Mouse (Mus musculus) adrenal gland, postnatal 36 days (tissue): ENCODE data around the gene Klf11. TPM values are rescaled to one million over a fixed set of nuclear protein-coding genes. Genes with fewer than 3 reads are reported as not detected.

ENCODE experiments used
- DNase-seq, 2 experiments: peaks; one replicate each; pipeline ENCODE4 v3.0.0; 2021; ENCODE audit warnings: mixed read lengths in 1 of 2
- total RNA-seq, 2 experiments: library from RNA; stranded (reverse); gene quantifications; 2 replicates each; pipeline ENCODE4 v1.2.3; 2021

Gene Klf11
- total RNA-seq, 2 experiments from 2014 or later = 12.8 to 14.2 TPM

DNA sequence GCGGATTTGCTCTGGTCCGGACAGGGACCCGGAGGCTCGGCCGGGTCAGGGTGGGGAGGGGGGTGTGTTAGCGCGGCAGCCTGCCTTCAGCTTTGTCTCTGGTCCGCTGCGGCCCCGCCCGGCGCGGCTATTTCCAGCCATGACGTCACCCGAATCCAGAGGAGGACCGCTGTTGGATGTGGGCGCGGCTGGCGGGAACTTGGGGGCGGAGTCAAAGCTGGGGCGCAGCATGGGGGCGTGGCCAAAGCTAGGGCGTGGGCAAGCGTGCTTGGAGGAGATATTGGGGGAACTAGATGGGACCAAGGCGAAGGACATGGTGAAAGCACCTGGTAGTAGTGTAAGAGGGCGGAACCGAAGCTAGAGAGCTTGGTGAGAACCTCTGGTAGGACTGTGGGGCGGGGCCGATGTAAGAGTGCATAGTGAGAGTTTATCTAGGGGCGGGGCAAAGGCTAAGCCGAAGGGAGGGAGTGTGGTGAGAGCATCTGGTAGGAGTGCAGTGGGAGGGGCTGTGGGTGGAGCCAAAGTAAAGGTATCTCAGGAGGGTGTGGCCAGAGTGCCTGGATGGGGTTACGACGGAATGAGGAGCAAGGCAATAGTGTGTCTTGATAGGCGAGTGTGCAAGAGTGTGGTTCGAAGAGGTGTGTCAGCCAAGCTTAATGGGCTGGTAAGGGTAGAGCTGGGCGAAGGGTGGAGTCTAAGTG lies 718 bp downstream of the Klf11 start:
- DNase-seq = peak; percentile 98 to 99

DNA sequence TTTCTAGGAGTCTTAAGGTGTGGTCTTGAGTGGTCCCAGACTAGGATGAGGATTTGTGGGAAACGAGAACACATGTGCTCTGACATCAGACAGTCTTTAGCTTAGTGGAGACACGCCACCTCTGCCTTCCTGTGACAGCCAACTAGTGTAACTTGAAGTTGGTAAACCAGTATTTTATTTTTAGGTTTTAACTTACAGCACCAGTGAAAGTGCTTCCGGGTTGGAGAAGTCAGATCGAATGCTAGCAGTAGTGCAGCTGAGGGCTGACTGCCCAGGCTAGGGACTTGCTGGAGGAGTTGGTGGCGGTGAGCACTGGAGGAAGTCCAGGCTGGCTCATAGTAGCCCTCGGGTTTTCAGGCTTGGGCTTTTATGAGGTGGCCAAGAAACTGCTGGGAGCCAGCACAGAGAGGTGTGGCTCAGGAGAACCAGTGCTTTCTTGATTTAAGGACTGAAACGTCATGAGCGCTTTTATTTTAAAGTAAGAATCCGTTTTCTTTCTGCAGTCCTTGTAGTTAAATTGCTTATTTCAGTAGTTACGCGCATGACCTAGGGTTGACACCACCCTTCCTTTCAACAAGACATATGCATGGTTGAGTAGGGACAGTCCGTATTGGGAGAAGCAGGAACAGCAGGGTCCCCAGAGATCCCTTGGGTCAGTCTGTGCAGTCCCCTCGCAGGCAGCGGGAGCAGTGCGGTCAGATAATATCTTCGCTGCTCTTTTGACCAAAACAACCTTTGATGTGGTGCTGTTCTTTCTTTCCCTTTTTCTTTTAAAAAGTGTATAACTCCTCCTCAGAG lies 3.2 kb downstream of the Klf11 start:
- no peak for DNase-seq

- peak in 1 of 2 experiments; percentile 19 for DNase-seq
These were observed 5.4 kb downstream of the Klf11 start for GRCm38 (mm10) chr12:24656436-24656835.

DNA sequence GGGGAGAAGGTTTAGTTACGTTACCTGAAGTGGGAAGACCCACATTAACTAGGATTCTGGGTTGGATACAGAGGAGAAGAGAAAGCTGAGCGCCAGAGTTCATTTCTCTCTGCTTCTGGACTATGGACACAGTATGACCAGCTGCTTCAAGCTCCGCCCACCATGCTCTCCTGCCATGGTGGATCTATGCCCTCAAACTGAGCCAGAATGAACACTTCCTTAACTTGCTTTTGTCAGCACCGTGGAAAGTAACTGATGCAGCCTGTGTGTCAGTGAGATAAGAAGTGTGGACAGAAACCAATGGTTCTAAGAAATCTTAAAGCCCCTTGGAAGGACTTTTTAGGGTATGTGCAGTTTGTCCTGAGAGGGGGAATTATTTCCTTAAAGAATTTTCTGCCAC lies 7.9 kb downstream of the Klf11 start:
- DNase-seq = no peak

GRCm38 (mm10) chr12:24659923-24660322 lies 8.8 kb downstream of the Klf11 start:
- no peak for DNase-seq

- DNase-seq = no peak
These were observed 10.0 kb downstream of the Klf11 start for GRCm38 (mm10) chr12:24661100-24661499.

DNA sequence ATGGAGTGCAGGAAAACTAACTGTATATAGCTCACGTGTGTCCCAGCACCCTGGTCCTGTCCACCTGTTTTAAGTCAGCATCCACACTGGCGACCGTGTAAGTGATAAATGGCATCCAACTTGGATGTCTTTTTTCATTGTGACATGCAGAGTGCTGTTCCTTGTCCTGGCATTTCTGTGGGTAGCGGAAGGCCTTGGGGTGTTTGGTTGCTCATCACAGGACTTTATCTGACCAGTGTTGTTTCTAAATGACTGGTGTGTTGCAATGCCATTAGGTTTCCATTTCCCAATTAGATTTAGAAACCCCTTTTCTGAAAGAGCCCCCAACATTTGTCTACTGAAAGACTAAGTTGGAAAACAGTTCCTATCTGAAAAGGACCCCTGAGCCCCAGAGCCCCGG lies 11.1 kb downstream of the Klf11 start:
- peak in 1 of 2 experiments; percentile 38 for DNase-seq

GRCm38 (mm10) chr12:24680096-24680491 lies 29.0 kb downstream of the Klf11 start:
- DNase-seq = no peak

DNA sequence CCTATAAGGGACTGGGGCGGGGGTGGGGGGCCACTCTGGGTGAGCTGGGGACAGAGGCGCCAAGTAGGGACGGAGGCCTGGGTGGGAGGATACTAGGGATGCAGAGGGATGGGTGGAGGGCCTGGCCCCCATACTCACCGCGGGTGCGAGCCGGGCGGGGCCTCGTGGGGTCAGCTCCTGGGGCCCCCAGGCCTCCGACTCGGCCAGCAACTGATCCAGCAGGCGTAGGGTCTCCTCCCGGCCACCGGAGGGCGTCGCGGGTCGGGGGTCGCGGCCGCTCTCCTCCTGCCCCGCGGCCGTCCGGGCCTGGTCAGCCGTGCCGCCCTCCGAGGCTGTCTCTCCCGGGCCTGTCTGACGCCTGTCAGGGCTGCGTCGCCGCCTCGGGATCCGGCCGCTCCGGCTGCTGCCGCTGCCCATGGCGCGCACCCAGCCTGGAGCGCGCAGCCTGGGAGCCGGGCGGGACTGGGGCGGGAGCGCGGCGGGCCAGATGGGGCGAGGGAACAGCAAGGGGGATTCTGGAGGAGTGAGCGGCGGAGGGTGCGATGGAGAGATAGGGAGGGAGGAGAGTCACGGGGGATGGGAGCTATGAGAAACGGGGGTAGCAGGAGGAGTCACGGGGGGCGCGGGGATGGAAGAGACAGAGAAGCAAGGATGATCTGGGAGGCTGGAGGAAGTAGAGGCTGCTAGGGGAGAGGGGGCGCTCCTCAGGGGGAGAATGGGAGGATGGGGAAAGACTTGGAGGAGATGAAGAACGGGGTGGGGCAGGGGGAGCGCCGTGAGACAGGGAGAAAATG lies 29.6 kb downstream of the Klf11 start:
- peak; percentile 52 to 56 for DNase-seq

DNA sequence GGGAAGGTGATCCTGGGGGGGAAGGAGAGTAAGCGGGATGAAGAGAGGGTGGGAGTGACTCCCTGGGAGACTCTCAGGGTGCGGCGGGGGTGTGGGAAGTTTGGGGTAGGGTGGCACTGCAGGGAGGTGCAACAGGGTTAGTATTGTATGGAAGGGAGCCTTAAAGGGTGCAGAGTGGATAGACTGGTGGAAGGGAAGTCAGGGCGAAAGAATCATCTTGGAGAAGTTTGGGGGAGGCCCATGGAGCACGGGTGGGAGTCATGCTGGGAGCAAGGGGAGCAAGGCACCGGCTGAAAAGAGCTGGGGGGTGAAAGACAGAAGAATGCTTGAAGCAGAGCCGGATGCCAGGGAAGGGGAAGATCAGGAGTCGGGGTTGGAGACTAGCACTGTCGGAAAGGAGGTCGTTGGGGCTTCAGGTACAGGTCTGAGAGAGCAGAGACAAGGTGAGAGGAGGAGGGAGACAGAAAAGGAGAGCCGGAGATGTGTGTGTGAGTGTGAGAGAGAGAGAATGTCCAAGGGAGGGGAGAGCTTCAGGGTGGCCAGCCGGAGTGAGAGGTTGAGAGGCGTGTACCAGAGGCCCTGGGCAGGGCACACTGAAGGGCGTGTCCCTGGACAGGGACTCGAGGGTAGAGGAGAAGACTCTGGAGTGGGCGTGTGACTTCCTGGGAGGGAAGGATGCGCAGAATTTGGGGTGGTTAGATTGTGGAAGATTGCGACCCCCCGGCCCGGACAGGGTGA lies 30.4 kb downstream of the Klf11 start, which contains the start of gene Cys1:
Cys1 (minus strand) TSS at position 528 of the 738 bp plus-strand sequence.
- DNase-seq = peak; percentile 19 to 38

DNA sequence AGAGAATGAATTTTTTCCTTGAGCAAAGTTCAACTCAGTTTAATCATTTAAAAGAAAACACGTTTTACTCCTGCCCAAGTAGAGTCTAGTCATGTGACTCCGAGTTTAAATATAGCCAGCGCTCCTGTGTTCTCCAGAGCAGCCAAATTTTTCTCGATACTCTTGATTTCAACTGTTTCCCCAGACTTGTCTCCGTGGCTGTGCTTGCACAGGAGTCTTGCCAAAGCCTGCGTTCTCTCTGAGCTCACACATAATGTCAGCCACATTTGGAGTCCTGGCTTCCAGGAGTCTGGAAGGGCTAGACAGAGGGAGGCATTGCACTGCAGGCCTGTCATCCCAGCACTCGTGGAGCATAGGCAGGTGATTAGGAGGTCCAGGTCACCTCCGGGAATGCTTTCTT lies 31.5 kb downstream of the Klf11 start:
- peak in 1 of 2 experiments; percentile 23 for DNase-seq

GRCm38 (mm10) chr12:24683461-24683860 lies 32.4 kb downstream of the Klf11 start:
- DNase-seq = no peak

GRCm38 (mm10) chr12:24686038-24686695 lies 35.1 kb downstream of the Klf11 start:
- no peak for DNase-seq

DNA sequence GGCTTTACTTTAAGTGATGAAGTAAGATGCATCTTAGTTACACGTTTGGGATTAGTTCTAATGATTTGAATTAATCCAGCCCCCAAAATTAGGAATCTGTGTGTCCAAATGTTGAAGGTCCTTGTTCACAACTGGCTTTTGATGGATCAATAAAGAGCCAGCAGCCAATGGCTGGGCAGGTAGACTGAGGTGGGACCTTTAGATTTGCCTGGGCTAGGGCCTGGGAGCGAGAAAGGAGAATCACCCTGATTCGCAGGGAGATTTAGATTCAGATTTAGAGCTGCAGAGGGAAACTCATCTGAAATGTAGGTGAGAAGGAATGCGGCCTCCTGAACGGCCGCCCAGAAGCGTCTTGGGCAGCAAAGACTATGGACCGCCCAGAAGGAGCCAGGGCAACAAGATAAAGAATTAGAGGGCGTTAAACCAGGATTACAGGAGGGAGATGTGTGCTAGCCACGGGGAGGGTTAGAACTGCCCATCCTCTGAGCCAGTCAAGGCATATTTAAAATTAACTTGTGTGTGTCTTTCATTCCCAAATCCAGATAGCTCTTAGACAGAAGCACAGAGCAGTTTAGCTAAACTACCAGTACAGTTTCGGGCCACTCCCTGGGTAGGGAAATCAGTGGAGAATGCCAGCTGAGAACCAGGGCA lies 35.7 kb downstream of the Klf11 start:
- no peak for DNase-seq

GRCm38 (mm10) chr12:24690351-24690750 lies 39.3 kb downstream of the Klf11 start:
- no peak for DNase-seq

DNA sequence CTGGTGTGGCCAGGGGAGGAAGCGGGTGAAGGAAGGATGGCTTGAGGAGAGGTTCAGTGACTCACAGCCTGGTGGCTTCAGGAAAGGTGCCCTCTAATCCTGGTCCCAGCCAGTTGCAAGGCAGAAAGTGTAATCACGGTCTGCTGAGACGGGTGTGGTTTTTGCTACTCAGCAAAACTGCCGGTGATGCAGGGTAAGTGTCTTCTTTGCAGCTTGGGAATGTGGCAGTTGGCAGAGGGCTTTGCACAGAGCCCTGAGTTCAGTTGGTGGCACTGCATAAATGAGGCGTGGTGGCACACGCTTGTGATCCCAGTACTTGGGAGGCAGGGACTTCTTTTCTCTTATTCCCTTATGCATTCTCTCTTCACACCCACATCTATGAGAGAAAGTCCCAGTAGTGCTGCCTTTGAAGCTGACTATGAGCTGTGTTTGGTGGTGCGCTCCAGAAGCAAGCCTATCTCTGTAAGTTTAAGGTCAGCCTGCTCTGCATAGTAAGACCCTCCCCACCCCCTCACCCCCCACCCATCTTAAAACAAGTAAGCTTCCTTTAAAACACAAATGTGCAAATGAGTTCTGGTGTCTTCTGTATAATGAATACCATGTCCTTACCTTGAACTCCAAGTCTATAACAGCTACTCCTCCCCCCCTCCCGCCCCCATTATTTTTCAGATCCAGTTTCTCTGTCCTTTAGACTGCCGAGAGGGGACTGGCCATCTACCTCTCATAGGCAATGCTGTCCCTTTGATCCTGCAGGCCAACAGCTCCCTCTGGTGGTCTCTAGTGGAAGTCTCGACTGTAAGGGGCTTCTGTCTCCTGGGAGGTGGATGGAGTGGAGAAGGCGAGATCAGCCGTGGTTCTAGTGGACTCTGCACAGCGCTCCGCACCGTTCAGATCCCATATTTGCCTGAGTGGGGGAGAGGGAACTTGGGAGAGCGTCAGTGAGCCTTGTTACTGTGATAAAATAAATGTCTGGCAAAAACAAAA lies 45.7 kb downstream of the Klf11 start:
- peak; percentile 85 to 87 for DNase-seq

GRCm38 (mm10) chr12:24697484-24698204 lies 46.6 kb downstream of the Klf11 start:
- DNase-seq = no peak

DNA sequence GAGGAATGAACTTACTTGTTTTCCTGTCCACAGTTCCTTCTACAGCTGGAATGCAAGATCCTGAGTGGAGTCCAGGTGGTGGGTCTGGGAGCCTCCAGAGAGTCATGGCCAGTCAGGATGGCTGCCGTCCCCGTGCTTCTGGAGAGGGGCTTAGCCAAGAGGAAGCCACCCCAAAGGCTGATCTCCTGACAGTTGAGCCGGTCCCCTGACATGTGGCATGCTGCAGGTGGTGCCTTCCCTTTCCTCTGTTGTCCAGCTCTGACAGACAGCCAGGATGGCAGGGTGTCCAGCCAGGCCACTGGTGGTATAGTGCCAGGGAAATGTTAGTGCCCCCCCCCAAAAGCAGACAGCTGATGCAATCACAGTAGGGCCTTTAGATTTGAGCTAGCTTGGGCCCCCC lies 47.4 kb downstream of the Klf11 start:
- no peak for DNase-seq

DNA sequence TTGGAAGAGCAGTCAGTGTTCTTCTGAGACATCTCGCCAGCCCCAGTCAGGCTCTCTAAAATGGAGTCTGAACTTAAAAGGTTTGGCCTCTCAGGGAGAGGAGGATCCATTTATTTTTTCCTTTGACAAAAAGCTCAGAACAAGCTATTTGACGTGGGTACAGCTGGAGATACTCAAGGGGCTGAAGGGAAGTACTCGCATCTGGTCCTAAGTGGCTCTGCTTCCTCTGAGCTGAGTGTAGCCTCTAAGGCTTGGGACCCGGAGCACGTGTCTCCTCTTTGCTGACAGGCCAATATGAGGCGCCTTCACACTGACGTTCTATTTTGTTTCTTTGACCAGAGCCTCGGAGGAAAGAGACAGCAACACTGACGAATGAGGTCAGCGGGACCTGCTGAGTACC lies 48.5 kb downstream of the Klf11 start:
- no peak for DNase-seq
